Mouse (Mus musculus) hindbrain, postnatal 0 days (tissue): Measurements from ENCODE around the gene Tbx6. TPM values are rescaled to one million over a fixed set of nuclear protein-coding genes. Genes with fewer than 3 reads are reported as not detected.
A peak's percentile ranks its signal among the peaks of the same experiment; 100 is the strongest.

Source experiments
- ATAC-seq: fragments of 200-750 bp; cut with Nextera tagmentation; 2 replicates; pipeline ENCODE4 v1.8.0; 2017; ENCODE audit warnings: mild to moderate bottlenecking, moderate TSS enrichment, moderate library complexity
- DNase-seq: peaks from one replicate; pipeline ENCODE4 v3.0.0-alpha.2; 2015; ENCODE audit warnings: low spot score
- H3K27ac ChIP-seq: fragments of 300-500 bp; sonication (generic); 2 replicates; pipeline ENCODE4 v1.5.1; 2014; ENCODE audit warnings: mild to moderate bottlenecking
- H3K27me3 ChIP-seq: fragments of 300-500 bp; sonication (generic); 2 replicates; pipeline ENCODE4 v1.6.1; 2014; ENCODE audit warnings: low read length, mixed read lengths; ENCODE audit not compliant: insufficient read depth
- H3K36me3 ChIP-seq: fragments of 300-500 bp; sonication (generic); 2 replicates; pipeline ENCODE4 v1.6.1; 2014; ENCODE audit warnings: low read length, mixed read lengths; ENCODE audit not compliant: insufficient read depth
- H3K4me1 ChIP-seq: fragments of 300-500 bp; sonication (generic); 2 replicates; pipeline ENCODE4 v1.6.1; 2014; ENCODE audit warnings: antibody characterized with exemption, low read length, mixed read lengths; ENCODE audit not compliant: insufficient read depth
- H3K4me2 ChIP-seq: fragments of 300-500 bp; sonication (generic); 2 replicates; pipeline ENCODE4 v1.6.1; 2014; ENCODE audit warnings: low read depth, mild to moderate bottlenecking, low read length, moderate library complexity, mixed read lengths
- H3K4me3 ChIP-seq: fragments of 300-500 bp; sonication (generic); 2 replicates; pipeline ENCODE4 v1.5.1; 2014; ENCODE audit warnings: low read length
- H3K9ac ChIP-seq: fragments of 300-500 bp; sonication (generic); replicated peaks from 2 replicates; pipeline ENCODE4 v1.6.1; 2014; ENCODE audit warnings: mild to moderate bottlenecking, low read length, moderate library complexity, mixed read lengths
- H3K9me3 ChIP-seq: fragments of 300-500 bp; sonication (generic); 2 replicates; pipeline ENCODE4 v1.6.1; 2016; ENCODE audit warnings: low read length, mixed read lengths
- CTCF ChIP-seq: IDR thresholded peaks from 2 replicates; pipeline ENCODE4 v1.5.1; 2016; ENCODE audit warnings: antibody characterized with exemption, control low read depth, low read depth
- WGBS: fragments of 180-500 bp; shearing (Covaris S2); extraction: QIAGEN DNeasy Blood & Tissue Kit; methylation state at CpG from one replicate; pipeline ENCODE4 v1.1.7; 2014; 5-methylcytosine and 5-hydroxymethylcytosine counted together
- polyA plus RNA-seq: library from polyadenylated mRNA; unstranded; fragments of >200 nt; fragmentation: Nextera tagmentation; extraction: Ambion mirVana; gene quantifications from 2 replicates; pipeline ENCODE4 v1.2.1, GENCODE M21; 2015
- total RNA-seq: library from RNA; depleted of rRNA; stranded (reverse); fragments of >200 nt; gene quantifications from 2 replicates; pipeline ENCODE4 v1.2.3, GENCODE M21; 2014

Gene Tbx6
- total and polyA plus RNA-seq, 2 experiments from 2014 or later = 0.16 to 0.29 TPM

- DNase-seq = no peak
- no peak overlapping the region for H3K4me3 ChIP-seq
- H3K27ac ChIP-seq = no peak overlapping the region
- TF ChIP-seq CTCF = no peak
- H3K9ac ChIP-seq = no peak overlapping the region
- 68% methylated on average over 4 of the region's 4 CpGs for WGBS
- no peaks in the 10 kb centered on the region for H3K4me1 ChIP-seq
- peak overlapping the region; percentile 67 for H3K4me2 ChIP-seq
- no peak for ATAC-seq
- no peaks in the 10 kb centered on the region for H3K27me3 ChIP-seq
- H3K9me3 ChIP-seq = no peaks in the 10 kb centered on the region
- peaks cover 5% of the 10 kb centered on the region; the same call in 1 of the 2 replicates for H3K36me3 ChIP-seq
Observed at GRCm38 (mm10) chr7:126807405-126807804, 26.1 kb downstream of the Tbx6 start.

GRCm38 (mm10) chr7:126808703-126809455 is 27.6 kb downstream of the Tbx6 start:
- H3K4me1 ChIP-seq = peaks cover 6% of the 10 kb centered on the region; the same call in 1 of the 2 replicates
- under 1% methylated on average over 39 of the region's 43 CpGs for whole genome bisulfite sequencing
- H3K9me3 ChIP-seq = no peaks in the 10 kb centered on the region

GRCm38 (mm10) chr7:126809723-126810369 is 28.6 kb downstream of the Tbx6 start:
- Histone ChIP-seq H3K9me3 (no peaks in the 10 kb centered on the region), H3K36me3 (no peaks in the 10 kb centered on the region), H3K4me1 (peaks cover 7% of the 10 kb centered on the region; the same call in 1 of the 2 replicates), H3K9ac (peak overlapping the region; percentile 56; the same call in 1 of the 2 replicates), H3K27ac (peak overlapping the region; percentile 64; the same call in 1 of the 2 replicates), H3K4me3 (no peak overlapping the region), H3K4me2 (peak overlapping the region; percentile 67), H3K27me3 (no peaks in the 10 kb centered on the region)
- WGBS = 61% methylated on average over 5 of the region's 5 CpGs
- no peak for DNase-seq
- TF ChIP-seq CTCF = no peak
- ATAC-seq = no peak

More at GRCm38 (mm10) chr7:126808703-126809455, 27.6 kb downstream of the Tbx6 start:
- H3K27ac ChIP-seq = peak overlapping the region; percentile 64
- H3K27me3 ChIP-seq = no peaks in the 10 kb centered on the region
- DNase-seq (peak; percentile 94), ATAC-seq (peak; percentile 93)
- H3K9ac ChIP-seq = peak overlapping the region; percentile 56
- peak overlapping the region; percentile 67 for H3K4me2 ChIP-seq
- H3K36me3 ChIP-seq = peaks cover 1% of the 10 kb centered on the region; the same call in 1 of the 2 replicates
- peak; percentile 45 for TF ChIP-seq CTCF
- peak overlapping the region; percentile 52 for H3K4me3 ChIP-seq

DNA sequence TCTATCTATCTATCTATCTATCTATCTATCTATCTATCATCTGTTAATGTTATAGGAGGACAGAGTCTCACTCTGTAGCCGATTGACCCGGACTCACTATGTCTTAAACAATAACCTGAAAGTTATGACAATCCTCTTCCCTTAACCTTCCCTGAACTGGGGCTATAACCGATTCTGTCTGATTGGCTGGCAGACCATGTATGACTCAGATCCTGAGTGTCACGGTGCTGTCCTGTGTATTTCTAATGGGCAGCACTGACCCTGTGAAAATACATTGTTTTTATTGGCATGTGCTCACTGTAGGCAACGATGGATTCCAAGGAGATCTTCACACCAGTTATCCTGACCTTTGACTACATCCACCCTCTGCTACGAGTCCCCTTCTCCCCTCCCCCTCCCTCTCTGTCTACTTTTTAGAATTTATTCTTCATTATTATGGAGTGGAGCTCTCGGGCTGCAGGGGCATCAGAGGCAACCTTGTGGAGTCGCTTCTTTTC is 34.5 kb downstream of the Tbx6 start:
- no peak overlapping the region for H3K4me3 ChIP-seq
- H3K36me3 ChIP-seq = no peaks in the 10 kb centered on the region
- TF ChIP-seq CTCF = no peak
- no peak overlapping the region for H3K27ac ChIP-seq
- WGBS = 37% methylated on average over 8 of the region's 8 CpGs
- ATAC-seq (no peak), DNase-seq (no peak)
- no peaks in the 10 kb centered on the region for H3K27me3 ChIP-seq
- H3K9ac ChIP-seq = no peak overlapping the region
- H3K4me1 ChIP-seq = peaks cover 7% of the 10 kb centered on the region; the same call in 1 of the 2 replicates
- no peaks in the 10 kb centered on the region for H3K9me3 ChIP-seq
- H3K4me2 ChIP-seq = no peak overlapping the region

- H3K9me3 ChIP-seq = no peaks in the 10 kb centered on the region
- 73% methylated on average over 8 of the region's 8 CpGs for WGBS
- H3K36me3 ChIP-seq = no peaks in the 10 kb centered on the region
- H3K4me1 ChIP-seq = peaks cover 7% of the 10 kb centered on the region; the same call in 1 of the 2 replicates
- DNase-seq = no peak
- no peak overlapping the region for H3K4me2 ChIP-seq
- TF ChIP-seq CTCF = no peak
- H3K27me3 ChIP-seq = no peaks in the 10 kb centered on the region
- no peak overlapping the region for H3K9ac ChIP-seq
- H3K27ac ChIP-seq = no peak overlapping the region
- ATAC-seq = no peak
- no peak overlapping the region for H3K4me3 ChIP-seq
Observed at GRCm38 (mm10) chr7:126816494-126816893, 35.2 kb downstream of the Tbx6 start.

GRCm38 (mm10) chr7:126817595-126817994 is 36.3 kb downstream of the Tbx6 start:
- no peak for TF ChIP-seq CTCF
- peaks cover 14% of the 10 kb centered on the region for H3K4me1 ChIP-seq
- DNase-seq (no peak), ATAC-seq (no peak)
- no peaks in the 10 kb centered on the region for H3K27me3 ChIP-seq
- H3K27ac ChIP-seq = no peak overlapping the region
- H3K4me3 ChIP-seq = no peak overlapping the region
- H3K9ac ChIP-seq = no peak overlapping the region
- no peak overlapping the region for H3K4me2 ChIP-seq
- WGBS = 89% methylated on average over 7 of the region's 7 CpGs
- H3K9me3 ChIP-seq = no peaks in the 10 kb centered on the region
- no peaks in the 10 kb centered on the region for H3K36me3 ChIP-seq
